Mouse (Mus musculus) kidney, embryonic 16.5 days (tissue): ENCODE data around the gene Fxyd1. TPM values are rescaled to one million over a fixed set of nuclear protein-coding genes. Genes with fewer than 3 reads are reported as not detected.

Experiments used
- ATAC-seq: fragments of 200-750 bp; cut with Nextera tagmentation; 2 replicates; pipeline ENCODE4 v1.8.0; 2017; ENCODE audit warnings: moderate TSS enrichment; ENCODE audit not compliant: low FRiP score, low TSS enrichment
- H3K27ac ChIP-seq: fragments of 300-500 bp; sonication (generic); 2 replicates; pipeline ENCODE4 v1.5.1; 2014; ENCODE audit warnings: low read length
- H3K27me3 ChIP-seq: fragments of 300-500 bp; sonication (generic); 2 replicates; pipeline ENCODE4 v1.6.1; 2014; ENCODE audit warnings: low read length, control low read depth, mixed read lengths; ENCODE audit not compliant: insufficient read depth
- H3K36me3 ChIP-seq: fragments of 300-500 bp; sonication (generic); 2 replicates; pipeline ENCODE4 v1.6.1; 2014; ENCODE audit warnings: low read length, control low read depth, mixed read lengths; ENCODE audit not compliant: insufficient read depth
- H3K4me1 ChIP-seq: fragments of 300-500 bp; sonication (generic); 2 replicates; pipeline ENCODE4 v1.6.1; 2014; ENCODE audit warnings: low read length, control low read depth, mixed read lengths; ENCODE audit not compliant: insufficient read depth
- H3K4me2 ChIP-seq: fragments of 300-500 bp; sonication (generic); replicated peaks from 2 replicates; pipeline ENCODE4 v1.6.1; 2014; ENCODE audit warnings: low read depth, low read length
- H3K4me3 ChIP-seq: fragments of 300-500 bp; sonication (generic); 2 replicates; pipeline ENCODE4 v1.5.1; 2014; ENCODE audit warnings: mild to moderate bottlenecking, low read length
- H3K9ac ChIP-seq: fragments of 300-500 bp; sonication (generic); replicated peaks from 2 replicates; pipeline ENCODE4 v1.6.1; 2014; ENCODE audit warnings: low read length
- H3K9me3 ChIP-seq: fragments of 300-500 bp; sonication (generic); 2 replicates; pipeline ENCODE4 v1.6.1; 2016; ENCODE audit warnings: low read length, control low read depth
- WGBS: fragments of 180-500 bp; shearing (Covaris S2); extraction: QIAGEN DNeasy Blood & Tissue Kit; methylation state at CpG from one replicate; pipeline ENCODE4 v1.1.7; 2014; 5-methylcytosine and 5-hydroxymethylcytosine counted together
- microRNA-seq: library from miRNA; unstranded; fragments of <30 nt; microRNA quantifications from one replicate; pipeline ENCODE4, GENCODE M21; 2016
- polyA plus RNA-seq: library from polyadenylated mRNA; unstranded; fragments of >200 nt; fragmentation: Nextera tagmentation; extraction: Ambion mirVana; gene quantifications from 2 replicates; pipeline ENCODE4 v1.2.1, GENCODE M21; 2015

The Fxyd1 gene
- polyA plus RNA-seq, 1 experiment from 2014 or later = 48.3 TPM

GRCm38 (mm10) chr7:31007775-31008174 lies 49.2 kb downstream of the Fxyd1 start:
- Histone ChIP-seq H3K4me3 (no peak overlapping the region), H3K9me3 (no peaks in the 10 kb centered on the region), H3K27ac (no peak overlapping the region), H3K4me1 (peaks cover 5% of the 10 kb centered on the region; the same call in 1 of the 2 replicates), H3K27me3 (no peaks in the 10 kb centered on the region), H3K4me2 (no peak overlapping the region), H3K9ac (no peak overlapping the region), H3K36me3 (no peaks in the 10 kb centered on the region)
- 95% methylated on average over 1 of the region's 1 CpGs for WGBS
- ATAC-seq = no peak

- Histone ChIP-seq H3K27me3 (no peaks in the 10 kb centered on the region), H3K9ac (no peak overlapping the region), H3K4me2 (no peak overlapping the region), H3K27ac (no peak overlapping the region), H3K4me1 (peaks cover 9% of the 10 kb centered on the region), H3K4me3 (no peak overlapping the region), H3K36me3 (no peaks in the 10 kb centered on the region), H3K9me3 (no peaks in the 10 kb centered on the region)
- 72% methylated on average over 8 of the region's 8 CpGs for WGBS
- no peak for ATAC-seq
Measured at GRCm38 (mm10) chr7:31002650-31003049, 54.3 kb downstream of the Fxyd1 start.

Small RNAs within 50 kb of the gene (microRNA-seq; reads per million reads assigned to microRNA genes)
- gene Mir7050 = not detected

Other genes with a start within 250 kb of the Fxyd1 start
- 0.28 and 0.30 TPM in 2 replicates for gene Ffar2, start 233.4 kb downstream of the Fxyd1 start, polyA plus RNA-seq
- 0.12 and 0.24 TPM in 2 replicates for gene Ffar3, start 201.0 kb downstream of the Fxyd1 start, polyA plus RNA-seq
- gene Ffar1, start 195.6 kb downstream of the Fxyd1 start, polyA plus RNA-seq = not detected in 2 replicates
- 0.19 and 0.29 TPM in 2 replicates for gene Cd22, start 176.9 kb downstream of the Fxyd1 start, polyA plus RNA-seq
- 0.59 and 0.74 TPM in 2 replicates for gene Mag, start 142.3 kb downstream of the Fxyd1 start, polyA plus RNA-seq
- not detected in 2 replicates for gene Hamp2, start 132.5 kb downstream of the Fxyd1 start, polyA plus RNA-seq
- not detected in 2 replicates for gene Hamp, start 113.2 kb downstream of the Fxyd1 start, polyA plus RNA-seq
- gene Usf2, start 100.4 kb downstream of the Fxyd1 start, polyA plus RNA-seq = 19.8 and 25.3 TPM in 2 replicates
- 72.5 and 73.5 TPM in 2 replicates for gene Lsr, start 83.7 kb downstream of the Fxyd1 start, polyA plus RNA-seq
- gene Fam187b, start 83.4 kb downstream of the Fxyd1 start, polyA plus RNA-seq = 8.0 and 9.0 TPM in 2 replicates
- 32.6 and 34.0 TPM in 2 replicates for gene Fxyd5, start 14.7 kb downstream of the Fxyd1 start, polyA plus RNA-seq
- 11.1 and 11.4 TPM in 2 replicates for gene Fxyd7, start 5.7 kb downstream of the Fxyd1 start, polyA plus RNA-seq
- 0.32 and 0.33 TPM in 2 replicates for gene Lgi4, start 2.1 kb upstream of the Fxyd1 start, polyA plus RNA-seq
- 15.0 and 19.0 TPM in 2 replicates for gene Fxyd3, start 19.5 kb upstream of the Fxyd1 start, polyA plus RNA-seq
- 72.9 and 77.0 TPM in 2 replicates for gene Hpn, start 58.1 kb upstream of the Fxyd1 start, polyA plus RNA-seq
- 1.4 and 1.8 TPM in 2 replicates for gene Scn1b, start 69.8 kb upstream of the Fxyd1 start, polyA plus RNA-seq
- 73.3 and 73.4 TPM in 2 replicates for gene Gramd1a, start 98.7 kb upstream of the Fxyd1 start, polyA plus RNA-seq
- gene Scgb2b2, start 233.3 kb upstream of the Fxyd1 start, polyA plus RNA-seq = not detected in 2 replicates
- gene Scgb1b2, start 234.6 kb upstream of the Fxyd1 start, polyA plus RNA-seq = not detected in 2 replicates